Mouse (Mus musculus) urinary bladder, adult 2 months (tissue): Measurements from ENCODE around the gene Tbc1d20. TPM values are rescaled to one million over a fixed set of nuclear protein-coding genes. Genes with fewer than 3 reads are reported as not detected.

Source experiments
- DNase-seq: peaks from one replicate; pipeline ENCODE4 v3.0.0; 2022; ENCODE audit warnings: low spot score
- polyA plus RNA-seq: library from polyadenylated mRNA; depleted of rRNA; stranded (reverse); fragments of >200 nt; gene quantifications from 2 replicates; pipeline ENCODE4 v1.2.3, GENCODE M21; 2012; rRNA removed

Gene Tbc1d20
- polyA plus RNA-seq, 1 experiment, result 42.0 TPM

GRCm38 (mm10) chr2:152359616-152360015, 66.0 kb downstream of the Tbc1d20 start:
- DNase-seq, result no peak

- DNase-seq, result no peak
These were observed 66.7 kb downstream of the Tbc1d20 start for GRCm38 (mm10) chr2:152360271-152360775.

- DNase-seq, result no peak
These were observed 67.6 kb downstream of the Tbc1d20 start for GRCm38 (mm10) chr2:152361193-152361592.

Other genes starting within 250 kb of the Tbc1d20 start
- 0.01 TPM in 1 of 2 replicates, not detected in the other for gene Scrt2, start 212.3 kb upstream of the Tbc1d20 start, polyA plus RNA-seq
- 44.9 and 46.3 TPM in 2 replicates for gene Srxn1, start 188.3 kb upstream of the Tbc1d20 start, polyA plus RNA-seq
- 2.3 and 2.8 TPM in 2 replicates for gene Tcf15, start 150.3 kb upstream of the Tbc1d20 start, polyA plus RNA-seq
- 53.8 and 58.6 TPM in 2 replicates for gene Csnk2a1, start 67.0 kb upstream of the Tbc1d20 start, polyA plus RNA-seq
- gene Rbck1, start 38.8 kb downstream of the Tbc1d20 start, polyA plus RNA-seq, result 110 and 132 TPM in 2 replicates
- 2.4 and 2.9 TPM in 2 replicates for gene Trib3, start 50.2 kb downstream of the Tbc1d20 start, polyA plus RNA-seq
- not detected in 2 replicates for gene Nrsn2, start 82.8 kb downstream of the Tbc1d20 start, polyA plus RNA-seq
- gene Sox12, start 104.2 kb downstream of the Tbc1d20 start, polyA plus RNA-seq, result 8.6 and 12.6 TPM in 2 replicates
- 8.7 and 9.7 TPM in 2 replicates for gene Zcchc3, start 121.2 kb downstream of the Tbc1d20 start, polyA plus RNA-seq
- 0.40 and 0.45 TPM in 2 replicates for gene 6820408C15Rik, start 121.8 kb downstream of the Tbc1d20 start, polyA plus RNA-seq
- not detected in 2 replicates for gene Defb23, start 170.8 kb downstream of the Tbc1d20 start, polyA plus RNA-seq
- gene Defb20, start 183.2 kb downstream of the Tbc1d20 start, polyA plus RNA-seq, result not detected in 2 replicates
- not detected in 2 replicates for gene Defb22, start 196.3 kb downstream of the Tbc1d20 start, polyA plus RNA-seq
- not detected in 2 replicates for gene Defb26, start 217.9 kb downstream of the Tbc1d20 start, polyA plus RNA-seq
- gene Defb28, start 224.4 kb downstream of the Tbc1d20 start, polyA plus RNA-seq, result not detected in 2 replicates
- not detected in 2 replicates for gene Defb29, start 246.3 kb downstream of the Tbc1d20 start, polyA plus RNA-seq